Mouse (Mus musculus) intestine, embryonic 15.5 days (tissue): ENCODE measurements around the gene Hipk2. TPM values are rescaled to one million over a fixed set of nuclear protein-coding genes. Genes with fewer than 3 reads are reported as not detected.
A peak's percentile ranks its signal among the peaks of the same experiment; 100 is the strongest.

ENCODE experiments used
- ATAC-seq: fragments of 200-750 bp; cut with Nextera tagmentation; 2 replicates; pipeline ENCODE4 v1.8.0; 2017; ENCODE audit warnings: moderate TSS enrichment, moderate library complexity
- H3K27ac ChIP-seq: fragments of 300-500 bp; sonication (generic); 2 replicates; pipeline ENCODE4 v1.5.1; 2015; ENCODE audit warnings: mild to moderate bottlenecking, inconsistent platforms
- H3K27me3 ChIP-seq: fragments of 300-500 bp; sonication (generic); replicated peaks from 2 replicates; pipeline ENCODE4 v1.6.1; 2015; ENCODE audit warnings: inconsistent platforms
- H3K36me3 ChIP-seq: fragments of 300-500 bp; sonication (generic); 2 replicates; pipeline ENCODE4 v1.6.1; 2015; ENCODE audit warnings: inconsistent platforms
- H3K4me1 ChIP-seq: fragments of 300-500 bp; sonication (generic); replicated peaks from 2 replicates; pipeline ENCODE4 v1.6.1; 2015; ENCODE audit warnings: inconsistent platforms
- H3K4me2 ChIP-seq: fragments of 300-500 bp; sonication (generic); replicated peaks from 2 replicates; pipeline ENCODE4 v1.6.1; 2015; ENCODE audit warnings: mild to moderate bottlenecking, inconsistent platforms
- H3K4me3 ChIP-seq: fragments of 300-500 bp; sonication (generic); replicated peaks from 2 replicates; pipeline ENCODE4 v1.5.1; 2015; ENCODE audit warnings: inconsistent platforms
- H3K9ac ChIP-seq: fragments of 300-500 bp; sonication (generic); 2 replicates; pipeline ENCODE4 v1.6.1; 2015; ENCODE audit warnings: inconsistent platforms
- H3K9me3 ChIP-seq: fragments of 300-500 bp; sonication (generic); 2 replicates; pipeline ENCODE4 v1.6.1; 2016; ENCODE audit warnings: inconsistent platforms
- WGBS: fragments of 180-500 bp; shearing (Covaris S2); methylation state at CpG from one replicate; pipeline ENCODE4 v1.1.7; 2015; 5-methylcytosine and 5-hydroxymethylcytosine counted together
- polyA plus RNA-seq: library from polyadenylated mRNA; unstranded; fragments of >200 nt; fragmentation: Nextera tagmentation; extraction: Ambion mirVana; gene quantifications from 2 replicates; pipeline ENCODE4 v1.2.1, GENCODE M21; 2015

Hipk2 gene
- polyA plus RNA-seq, 1 experiment from 2014 or later = 20.2 TPM

- H3K9ac ChIP-seq = no peak overlapping the region
- 50% methylated on average over 4 of the region's 4 CpGs for WGBS
- no peaks in the 10 kb centered on the region for H3K36me3 ChIP-seq
- H3K9me3 ChIP-seq = no peaks in the 10 kb centered on the region
- no peak overlapping the region for H3K4me3 ChIP-seq
- no peak overlapping the region for H3K4me2 ChIP-seq
- no peaks in the 10 kb centered on the region for H3K27me3 ChIP-seq
- no peak for ATAC-seq
- peaks cover 16% of the 10 kb centered on the region; the same call in 1 of the 2 replicates for H3K4me1 ChIP-seq
- no peak overlapping the region for H3K27ac ChIP-seq
Measured at GRCm38 (mm10) chr6:38916571-38916970, 40.6 kb upstream of the Hipk2 start.

GRCm38 (mm10) chr6:38915776-38916175 is 39.8 kb upstream of the Hipk2 start:
- H3K4me3 ChIP-seq = no peak overlapping the region
- no peak for ATAC-seq
- H3K4me1 ChIP-seq = peaks cover 17% of the 10 kb centered on the region; the same call in 1 of the 2 replicates
- H3K4me2 ChIP-seq = no peak overlapping the region
- no peaks in the 10 kb centered on the region for H3K27me3 ChIP-seq
- no peaks in the 10 kb centered on the region for H3K9me3 ChIP-seq
- no peaks in the 10 kb centered on the region for H3K36me3 ChIP-seq
- H3K9ac ChIP-seq = no peak overlapping the region
- H3K27ac ChIP-seq = no peak overlapping the region; the same call in 1 of the 2 replicates
- 42% methylated on average over 5 of the region's 5 CpGs for WGBS

GRCm38 (mm10) chr6:38914181-38914580 is 38.2 kb upstream of the Hipk2 start:
- Histone ChIP-seq H3K27me3 (no peaks in the 10 kb centered on the region), H3K9me3 (no peaks in the 10 kb centered on the region), H3K4me1 (peaks cover 17% of the 10 kb centered on the region; the same call in 1 of the 2 replicates), H3K36me3 (no peaks in the 10 kb centered on the region), H3K4me3 (no peak overlapping the region), H3K27ac (no peak overlapping the region), H3K4me2 (no peak overlapping the region), H3K9ac (no peak overlapping the region)
- WGBS = 81% methylated on average over 10 of the region's 10 CpGs
- ATAC-seq = no peak

- H3K9ac ChIP-seq = no peak overlapping the region
- WGBS = 77% methylated on average over 13 of the region's 13 CpGs
- H3K4me2 ChIP-seq = no peak overlapping the region
- H3K27ac ChIP-seq = no peak overlapping the region
- H3K27me3 ChIP-seq = no peaks in the 10 kb centered on the region
- no peak for ATAC-seq
- H3K4me3 ChIP-seq = no peak overlapping the region
- H3K36me3 ChIP-seq = no peaks in the 10 kb centered on the region
- peaks cover 15% of the 10 kb centered on the region; the same call in 1 of the 2 replicates for H3K4me1 ChIP-seq
- H3K9me3 ChIP-seq = no peaks in the 10 kb centered on the region
Measured at GRCm38 (mm10) chr6:38913386-38914042, 37.5 kb upstream of the Hipk2 start.

GRCm38 (mm10) chr6:38912845-38913244 is 36.9 kb upstream of the Hipk2 start:
- Histone ChIP-seq H3K4me1 (0 out of 2 replicates have a peak, but pooled peaks cover 14% of the 10 kb centered on the region), H3K9ac (no peak overlapping the region), H3K4me3 (no peak overlapping the region), H3K4me2 (no peak overlapping the region), H3K27ac (no peak overlapping the region), H3K27me3 (no peaks in the 10 kb centered on the region), H3K36me3 (no peaks in the 10 kb centered on the region), H3K9me3 (no peaks in the 10 kb centered on the region)
- 81% methylated on average over 9 of the region's 9 CpGs for WGBS
- ATAC-seq = no peak

- Histone ChIP-seq H3K27ac (no peak overlapping the region), H3K9ac (no peak overlapping the region)
- no peak for ATAC-seq
Measured at GRCm38 (mm10) chr6:38912121-38912660, 36.2 kb upstream of the Hipk2 start.

GRCm38 (mm10) chr6:38910828-38911559 is 35.0 kb upstream of the Hipk2 start:
- H3K36me3 ChIP-seq = no peaks in the 10 kb centered on the region
- no peak overlapping the region for H3K9ac ChIP-seq
- 61% methylated on average over 3 of the region's 3 CpGs for WGBS
- peak; percentile 94 for ATAC-seq
- H3K4me1 ChIP-seq = 0 out of 2 replicates have a peak, but pooled peaks cover 11% of the 10 kb centered on the region
- peak overlapping the region; percentile 33; the same call in 1 of the 2 replicates for H3K27ac ChIP-seq
- no peak overlapping the region for H3K4me3 ChIP-seq
- no peaks in the 10 kb centered on the region for H3K27me3 ChIP-seq
- H3K9me3 ChIP-seq = no peaks in the 10 kb centered on the region
- no peak overlapping the region for H3K4me2 ChIP-seq

More at GRCm38 (mm10) chr6:38912121-38912660, 36.2 kb upstream of the Hipk2 start:
- Histone ChIP-seq H3K36me3 (no peaks in the 10 kb centered on the region), H3K4me3 (no peak overlapping the region), H3K4me1 (0 out of 2 replicates have a peak, but pooled peaks cover 14% of the 10 kb centered on the region), H3K9me3 (no peaks in the 10 kb centered on the region), H3K4me2 (no peak overlapping the region), H3K27me3 (no peaks in the 10 kb centered on the region)

- H3K36me3 ChIP-seq = no peaks in the 10 kb centered on the region
- WGBS = 83% methylated on average over 6 of the region's 6 CpGs
- no peaks in the 10 kb centered on the region for H3K9me3 ChIP-seq
- H3K4me1 ChIP-seq = 0 out of 2 replicates have a peak, but pooled peaks cover 9% of the 10 kb centered on the region
- H3K9ac ChIP-seq = no peak overlapping the region
- no peaks in the 10 kb centered on the region for H3K27me3 ChIP-seq
- no peak for ATAC-seq
- no peak overlapping the region for H3K27ac ChIP-seq
- H3K4me3 ChIP-seq = no peak overlapping the region
- no peak overlapping the region for H3K4me2 ChIP-seq
Measured at GRCm38 (mm10) chr6:38908401-38908800, 32.4 kb upstream of the Hipk2 start.

- no peaks in the 10 kb centered on the region for H3K9me3 ChIP-seq
- no peak overlapping the region for H3K27ac ChIP-seq
- H3K9ac ChIP-seq = no peak overlapping the region
- no peaks in the 10 kb centered on the region for H3K27me3 ChIP-seq
- no peaks in the 10 kb centered on the region for H3K36me3 ChIP-seq
- H3K4me2 ChIP-seq = no peak overlapping the region
- 0 out of 2 replicates have a peak, but pooled peaks cover 5% of the 10 kb centered on the region for H3K4me1 ChIP-seq
- no peak overlapping the region for H3K4me3 ChIP-seq
- ATAC-seq = no peak
- WGBS = 82% methylated on average over 6 of the region's 6 CpGs
Measured at GRCm38 (mm10) chr6:38906005-38906404, 30.0 kb upstream of the Hipk2 start.

- Histone ChIP-seq H3K27ac (no peak overlapping the region; the same call in 1 of the 2 replicates), H3K4me1 (peaks cover 2% of the 10 kb centered on the region; the same call in 1 of the 2 replicates), H3K4me2 (no peak overlapping the region), H3K27me3 (no peaks in the 10 kb centered on the region), H3K9me3 (no peaks in the 10 kb centered on the region), H3K4me3 (no peak overlapping the region), H3K36me3 (no peaks in the 10 kb centered on the region), H3K9ac (no peak overlapping the region)
- 79% methylated on average over 10 of the region's 10 CpGs for WGBS
- ATAC-seq = peak; percentile 42; the same call in 1 of the 2 replicates
Measured at GRCm38 (mm10) chr6:38902820-38903439, 27.0 kb upstream of the Hipk2 start.

GRCm38 (mm10) chr6:38901636-38902035 is 25.7 kb upstream of the Hipk2 start:
- Histone ChIP-seq H3K27ac (no peak overlapping the region), H3K36me3 (no peaks in the 10 kb centered on the region), H3K9me3 (no peaks in the 10 kb centered on the region), H3K27me3 (no peaks in the 10 kb centered on the region), H3K4me3 (no peak overlapping the region), H3K4me1 (peaks cover 9% of the 10 kb centered on the region; the same call in 1 of the 2 replicates), H3K9ac (no peak overlapping the region), H3K4me2 (no peak overlapping the region)
- no peak for ATAC-seq
- WGBS = 32% methylated on average over 3 of the region's 3 CpGs

- Histone ChIP-seq H3K4me1 (peaks cover 9% of the 10 kb centered on the region; the same call in 1 of the 2 replicates), H3K9me3 (no peaks in the 10 kb centered on the region), H3K27me3 (no peaks in the 10 kb centered on the region), H3K9ac (no peak overlapping the region), H3K4me3 (no peak overlapping the region), H3K27ac (peak overlapping the region; percentile 38), H3K36me3 (no peaks in the 10 kb centered on the region), H3K4me2 (no peak overlapping the region)
- no peak for ATAC-seq
- WGBS = 79% methylated on average over 4 of the region's 4 CpGs
Measured at GRCm38 (mm10) chr6:38901152-38901551, 25.2 kb upstream of the Hipk2 start.
